Mouse (Mus musculus) liver, embryonic 12.5 days (tissue): ENCODE data around the gene Slc30a9. TPM values are rescaled to one million over a fixed set of nuclear protein-coding genes. Genes with fewer than 3 reads are reported as not detected.

Source experiments
- ATAC-seq: fragments of 200-750 bp; cut with Nextera tagmentation; 2 replicates; pipeline ENCODE4 v1.8.0; 2017; ENCODE audit warnings: moderate number of reproducible peaks, mild to moderate bottlenecking, moderate library complexity
- H3K27ac ChIP-seq: fragments of 300-500 bp; sonication (generic); 2 replicates; pipeline ENCODE4 v1.5.1; 2016; ENCODE audit warnings: mild to moderate bottlenecking
- H3K27me3 ChIP-seq: fragments of 300-500 bp; sonication (generic); replicated peaks from 2 replicates; pipeline ENCODE4 v1.6.1; 2016; ENCODE audit warnings: mild to moderate bottlenecking, moderate library complexity
- H3K36me3 ChIP-seq: fragments of 300-500 bp; sonication (generic); 2 replicates; pipeline ENCODE4 v1.6.1; 2016; ENCODE audit warnings: mild to moderate bottlenecking, moderate library complexity
- H3K4me1 ChIP-seq: fragments of 300-500 bp; sonication (generic); 2 replicates; pipeline ENCODE4 v1.6.1; 2016
- H3K4me2 ChIP-seq: fragments of 300-500 bp; sonication (generic); 2 replicates; pipeline ENCODE4 v1.6.1; 2016; ENCODE audit warnings: mild to moderate bottlenecking, moderate library complexity
- H3K4me3 ChIP-seq: fragments of 300-500 bp; sonication (generic); 2 replicates; pipeline ENCODE4 v1.5.1; 2016; ENCODE audit warnings: mild to moderate bottlenecking, moderate library complexity
- H3K9ac ChIP-seq: fragments of 300-500 bp; sonication (generic); 2 replicates; pipeline ENCODE4 v1.6.1; 2016; ENCODE audit warnings: mild to moderate bottlenecking, moderate library complexity
- H3K9me3 ChIP-seq: fragments of 300-500 bp; sonication (generic); replicated peaks from 2 replicates; pipeline ENCODE4 v1.6.1; 2016; ENCODE audit warnings: mild to moderate bottlenecking, moderate library complexity
- WGBS: fragments of 180-500 bp; shearing (Covaris S2); methylation state at CpG from one replicate; pipeline ENCODE4 v1.1.7; 2016; ENCODE audit not compliant: insufficient replicate concordance; 5-methylcytosine and 5-hydroxymethylcytosine counted together
- polyA plus RNA-seq: library from polyadenylated mRNA; unstranded; fragments of >200 nt; fragmentation: Nextera tagmentation; extraction: Ambion mirVana; gene quantifications from 2 replicates; pipeline ENCODE4 v1.2.1, GENCODE M21; 2016

Slc30a9 gene
- polyA plus RNA-seq, 1 experiment from 2014 or later = 84.6 TPM

- Histone ChIP-seq H3K4me2 (0 out of 2 replicates have a peak overlapping the region, but pooled peaks have one; percentile 31), H3K9me3 (no peaks in the 10 kb centered on the region), H3K27me3 (no peaks in the 10 kb centered on the region), H3K4me3 (no peak overlapping the region), H3K4me1 (peaks cover 30% of the 10 kb centered on the region), H3K9ac (no peak overlapping the region), H3K27ac (peak overlapping the region; percentile 66), H3K36me3 (peaks cover 69% of the 10 kb centered on the region)
- ATAC-seq = no peak
- 85% methylated on average over 6 of the region's 6 CpGs for WGBS
These were observed 11.1 kb upstream of the Slc30a9 start for GRCm38 (mm10) chr5:67295682-67296081.

DNA sequence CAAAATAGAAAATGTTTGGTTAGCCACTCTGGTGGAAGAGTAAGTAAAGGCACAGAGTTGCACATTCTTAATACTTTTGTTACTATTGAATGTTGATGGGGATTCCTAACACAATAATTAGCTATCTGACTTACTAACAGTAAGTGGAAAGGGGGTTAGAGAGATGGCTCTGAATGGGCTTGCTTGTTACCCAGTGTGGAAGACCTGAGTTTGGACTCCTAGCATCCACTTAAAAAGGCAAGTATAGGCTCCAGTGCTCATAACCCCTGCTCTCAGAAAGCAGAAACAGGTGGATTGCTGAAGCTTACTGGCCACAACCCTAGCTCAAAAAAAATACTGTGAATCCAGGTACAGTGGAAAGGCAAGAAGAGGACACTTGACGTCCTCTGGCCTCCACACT, 10.6 kb upstream of the Slc30a9 start:
- ATAC-seq = no peak
- Histone ChIP-seq H3K27me3 (no peaks in the 10 kb centered on the region), H3K9ac (no peak overlapping the region), H3K4me2 (no peak overlapping the region), H3K4me3 (no peak overlapping the region), H3K9me3 (no peaks in the 10 kb centered on the region), H3K27ac (peak overlapping the region; percentile 66; the same call in 1 of the 2 replicates), H3K36me3 (peaks cover 65% of the 10 kb centered on the region), H3K4me1 (peaks cover 30% of the 10 kb centered on the region)
- 93% methylated on average over 1 of the region's 1 CpGs for WGBS

DNA sequence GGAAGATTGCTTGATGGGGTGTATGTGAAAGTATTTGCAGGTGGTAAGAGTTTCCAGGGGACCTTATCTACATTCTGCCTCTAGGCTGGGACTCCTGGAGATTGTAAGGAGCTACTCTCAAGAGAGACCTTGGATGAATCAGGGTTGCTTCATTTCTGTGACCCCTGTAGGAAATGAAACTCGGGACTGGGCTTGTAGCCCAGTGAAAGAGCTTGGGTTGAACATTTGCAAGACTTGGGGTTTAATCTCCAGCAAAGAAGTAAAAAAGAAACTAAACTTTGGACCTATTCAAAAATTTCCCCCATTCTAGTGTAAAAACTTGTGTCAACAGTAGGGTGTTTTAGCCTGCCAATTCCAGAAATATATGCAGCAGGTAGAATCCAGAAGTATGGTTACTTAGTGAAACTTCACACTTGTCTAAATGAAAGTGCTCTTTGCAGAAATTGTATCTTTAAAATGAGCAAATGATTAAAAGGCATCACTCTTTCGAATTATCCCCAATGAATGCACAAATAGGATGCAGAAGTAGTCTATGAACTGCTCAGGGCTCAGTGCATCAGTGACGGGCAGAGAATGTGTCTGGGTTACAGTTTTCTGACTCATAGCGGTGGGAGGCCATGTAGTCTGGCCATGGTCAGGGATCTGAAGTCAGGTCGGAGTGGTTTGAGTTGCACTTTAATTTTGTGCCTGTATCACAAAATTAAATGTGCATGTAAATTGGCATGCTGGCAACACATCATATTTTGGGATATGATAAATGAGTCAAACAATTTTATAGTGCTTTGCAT, 9.5 kb upstream of the Slc30a9 start:
- Histone ChIP-seq H3K4me1 (peaks cover 30% of the 10 kb centered on the region), H3K9ac (no peak overlapping the region), H3K27me3 (no peaks in the 10 kb centered on the region), H3K4me2 (no peak overlapping the region), H3K36me3 (peaks cover 56% of the 10 kb centered on the region), H3K4me3 (no peak overlapping the region), H3K9me3 (no peaks in the 10 kb centered on the region), H3K27ac (no peak overlapping the region)
- WGBS = 84% methylated on average over 5 of the region's 5 CpGs
- no peak for ATAC-seq

- Histone ChIP-seq H3K4me2 (no peak overlapping the region), H3K27me3 (no peaks in the 10 kb centered on the region), H3K9me3 (no peaks in the 10 kb centered on the region), H3K27ac (no peak overlapping the region), H3K36me3 (peaks cover 36% of the 10 kb centered on the region), H3K4me3 (no peak overlapping the region), H3K4me1 (peaks cover 21% of the 10 kb centered on the region), H3K9ac (no peak overlapping the region)
- ATAC-seq = no peak
- 86% methylated on average over 6 of the region's 6 CpGs for WGBS
These were observed 6.8 kb upstream of the Slc30a9 start for GRCm38 (mm10) chr5:67299847-67300412.

GRCm38 (mm10) chr5:67300926-67301597, 5.7 kb upstream of the Slc30a9 start:
- H3K4me1 ChIP-seq = peaks cover 17% of the 10 kb centered on the region
- 88% methylated on average over 8 of the region's 8 CpGs for WGBS
- no peak overlapping the region for H3K9ac ChIP-seq
- no peaks in the 10 kb centered on the region for H3K9me3 ChIP-seq
- ATAC-seq = no peak
- no peak overlapping the region for H3K27ac ChIP-seq
- H3K36me3 ChIP-seq = peaks cover 28% of the 10 kb centered on the region
- H3K27me3 ChIP-seq = no peaks in the 10 kb centered on the region
- H3K4me2 ChIP-seq = no peak overlapping the region
- no peak overlapping the region for H3K4me3 ChIP-seq

DNA sequence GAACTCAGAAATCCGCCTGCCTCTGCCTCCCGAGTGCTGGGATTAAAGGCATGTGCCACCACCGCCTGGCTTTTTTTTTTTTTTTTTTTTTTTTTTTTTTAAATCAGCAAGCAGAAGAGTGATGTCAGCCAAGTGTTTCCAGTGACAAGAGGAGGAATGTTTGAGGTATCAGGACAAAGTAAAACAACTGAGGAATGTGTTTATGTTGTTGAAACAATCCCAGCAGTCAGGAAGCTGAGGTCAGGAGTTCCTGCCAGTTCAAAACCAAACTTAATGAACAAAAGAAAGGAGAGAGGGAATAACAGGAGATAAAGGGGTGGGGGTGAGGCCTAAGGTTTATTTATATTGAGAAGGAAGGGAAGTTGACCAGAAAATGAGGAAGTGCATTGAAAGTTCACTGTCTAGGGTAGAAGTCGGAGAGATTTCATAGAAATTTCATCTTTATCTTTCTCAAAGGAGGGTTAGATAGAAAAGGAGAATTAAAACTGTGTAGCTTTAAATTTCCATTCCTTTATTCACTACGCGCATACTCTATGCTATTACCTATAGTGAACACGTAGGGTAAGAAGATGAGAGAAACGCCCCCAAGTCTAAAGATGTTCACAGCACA, 4.9 kb upstream of the Slc30a9 start:
- 56% methylated on average over 7 of the region's 8 CpGs for WGBS
- no peaks in the 10 kb centered on the region for H3K9me3 ChIP-seq
- H3K27ac ChIP-seq = no peak overlapping the region
- ATAC-seq = no peak
- peaks cover 20% of the 10 kb centered on the region for H3K4me1 ChIP-seq
- H3K9ac ChIP-seq = no peak overlapping the region
- peaks cover 20% of the 10 kb centered on the region; the same call in 1 of the 2 replicates for H3K36me3 ChIP-seq
- no peaks in the 10 kb centered on the region for H3K27me3 ChIP-seq
- H3K4me3 ChIP-seq = no peak overlapping the region
- no peak overlapping the region for H3K4me2 ChIP-seq

DNA sequence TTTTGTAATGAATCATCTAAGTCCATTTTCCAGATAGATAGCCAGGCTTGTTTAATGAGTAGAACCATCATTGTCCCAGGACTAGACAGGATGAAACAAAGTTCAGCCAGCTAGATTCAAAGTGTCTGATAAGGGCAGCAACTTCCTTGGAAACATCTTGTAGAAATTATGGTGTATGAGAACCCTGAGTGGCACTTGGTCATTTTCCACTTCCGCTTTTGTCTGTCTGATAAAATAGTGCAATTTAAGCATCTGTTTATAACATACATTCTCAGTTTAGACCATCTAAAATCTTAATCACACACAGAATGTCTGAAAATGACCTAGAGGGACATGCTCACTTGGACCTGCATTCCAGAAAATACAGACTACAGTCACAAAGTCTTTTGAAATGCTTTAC, 2.9 kb upstream of the Slc30a9 start:
- Histone ChIP-seq H3K4me3 (no peak overlapping the region), H3K27me3 (no peaks in the 10 kb centered on the region), H3K4me2 (no peak overlapping the region), H3K36me3 (0 out of 2 replicates have a peak, but pooled peaks cover 16% of the 10 kb centered on the region), H3K4me1 (peaks cover 24% of the 10 kb centered on the region), H3K9ac (no peak overlapping the region), H3K27ac (no peak overlapping the region), H3K9me3 (no peaks in the 10 kb centered on the region)
- ATAC-seq = no peak
- 56% methylated on average over 1 of the region's 1 CpGs for WGBS

- 13% methylated on average over 13 of the region's 13 CpGs for WGBS
- Histone ChIP-seq H3K36me3 (peaks cover 27% of the 10 kb centered on the region), H3K4me2 (peak overlapping the region; percentile 82), H3K27me3 (no peaks in the 10 kb centered on the region), H3K4me1 (peaks cover 48% of the 10 kb centered on the region), H3K4me3 (peak overlapping the region; percentile 99), H3K9me3 (no peaks in the 10 kb centered on the region), H3K9ac (peak overlapping the region; percentile 95), H3K27ac (peak overlapping the region; percentile 88)
- ATAC-seq = peak; percentile 17; the same call in 1 of the 2 replicates
These were observed 986 bp downstream of the Slc30a9 start for GRCm38 (mm10) chr5:67307659-67308222.

DNA sequence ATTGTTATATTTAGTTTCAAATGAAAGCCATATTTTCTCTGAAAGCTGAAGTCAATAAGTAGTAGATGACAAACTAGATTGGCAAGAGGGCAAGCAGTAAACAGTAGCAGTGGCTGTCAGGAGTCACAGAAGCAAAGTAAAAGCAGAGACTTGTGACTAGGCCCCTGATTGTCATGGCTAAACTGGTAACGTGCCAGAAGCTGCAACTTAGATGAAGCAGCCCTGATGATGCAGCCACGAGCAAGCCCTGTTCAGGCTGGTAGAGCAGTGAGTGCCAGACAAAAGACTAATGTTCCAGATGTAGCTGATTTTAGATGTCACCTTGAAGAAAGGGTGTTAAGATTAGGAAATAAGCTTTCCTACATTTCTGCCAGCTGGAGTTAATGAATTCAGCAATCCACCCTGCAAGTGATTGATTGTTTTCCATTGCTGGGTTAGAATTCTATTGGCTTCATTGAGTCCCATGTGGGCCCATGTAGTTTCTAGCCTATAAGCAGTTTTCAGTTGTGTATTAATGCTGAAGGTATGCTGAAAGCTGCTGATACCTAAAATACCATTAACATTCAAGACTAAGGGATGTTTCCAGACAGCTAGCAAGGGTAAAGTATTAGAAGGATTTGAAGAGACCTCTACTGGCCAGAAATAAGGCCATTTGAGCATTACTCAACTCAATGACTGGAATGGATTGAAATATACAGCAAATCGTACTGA, 5.2 kb downstream of the Slc30a9 start:
- ATAC-seq = no peak
- Histone ChIP-seq H3K9ac (no peak overlapping the region), H3K9me3 (no peaks in the 10 kb centered on the region), H3K4me2 (no peak overlapping the region), H3K27me3 (no peaks in the 10 kb centered on the region), H3K4me1 (peaks cover 35% of the 10 kb centered on the region), H3K4me3 (no peak overlapping the region), H3K36me3 (peaks cover 48% of the 10 kb centered on the region), H3K27ac (no peak overlapping the region)
- 80% methylated on average over 3 of the region's 3 CpGs for WGBS

- H3K4me2 ChIP-seq = no peak overlapping the region
- no peak overlapping the region for H3K27ac ChIP-seq
- H3K36me3 ChIP-seq = peaks cover 53% of the 10 kb centered on the region
- ATAC-seq = no peak
- no peaks in the 10 kb centered on the region for H3K9me3 ChIP-seq
- H3K27me3 ChIP-seq = no peaks in the 10 kb centered on the region
- no peak overlapping the region for H3K4me3 ChIP-seq
- peaks cover 35% of the 10 kb centered on the region for H3K4me1 ChIP-seq
- 85% methylated on average over 3 of the region's 3 CpGs for WGBS
- H3K9ac ChIP-seq = no peak overlapping the region
These were observed 5.7 kb downstream of the Slc30a9 start for GRCm38 (mm10) chr5:67312522-67312851.

- 83% methylated on average over 17 of the region's 17 CpGs for WGBS
- Histone ChIP-seq H3K4me1 (no peaks in the 10 kb centered on the region), H3K27me3 (no peaks in the 10 kb centered on the region), H3K9me3 (0 out of 2 replicates have a peak, but pooled peaks cover 3% of the 10 kb centered on the region), H3K27ac (no peak overlapping the region), H3K4me2 (no peak overlapping the region), H3K36me3 (peaks cover 55% of the 10 kb centered on the region), H3K4me3 (no peak overlapping the region), H3K9ac (no peak overlapping the region)
- no peak for ATAC-seq
These were observed 15.0 kb downstream of the Slc30a9 start for GRCm38 (mm10) chr5:67321656-67322268.
